16 mouse cellular contexts compared by ENCODE assay signal in the genomic region with DNA sequence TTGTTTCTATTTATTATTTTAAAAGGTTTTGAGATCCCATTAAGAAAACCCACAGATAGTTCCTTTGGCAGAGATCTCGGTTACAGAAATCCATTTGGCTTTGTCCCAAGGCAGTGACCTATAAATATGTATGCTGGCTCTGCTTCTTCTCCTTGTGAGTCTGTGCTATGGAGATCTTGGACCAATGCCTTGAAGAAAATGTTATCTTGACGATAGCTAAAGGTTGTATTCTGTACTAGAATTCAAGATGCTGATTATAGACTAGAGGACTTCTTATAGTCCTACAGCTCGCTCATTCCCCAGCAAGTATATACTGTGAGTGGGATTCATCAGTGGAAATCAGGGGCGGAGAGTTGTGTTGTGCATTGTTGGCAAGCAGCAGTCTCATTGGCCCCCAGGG.
DNase-seq lines count a peak whose midpoint lies in the region; ATAC-seq and TF ChIP-seq lines count a peak whose summit lies in the region.
"Had no signal": no experiment of that assay in that cellular context is flagged by ENCODE, and none has a peak within 500 bp of the region (broad histone marks: within the 10 kb centered on the region; RNA-seq: fewer than 3 reads in every experiment).

No protein-coding gene starts in this region.

- H3K36me3 ChIP-seq in forebrain, postnatal 0 days (ENCODE audit: insufficient read depth), result no peaks in the 10 kb centered on the region
- H3K36me3 ChIP-seq in forebrain, embryonic 11.5 days (ENCODE audit: control insufficient read depth, insufficient read depth, low read length), result no peaks in the 10 kb centered on the region
- H3K36me3 ChIP-seq in stomach, embryonic 16.5 days (ENCODE audit: control insufficient read depth, insufficient read depth, low read length), result no peaks in the 10 kb centered on the region
- no peaks in the 10 kb centered on the region for H3K36me3 ChIP-seq in stomach, postnatal 0 days (ENCODE audit: control insufficient read depth, insufficient read depth, low read length)
- H3K36me3 ChIP-seq: midbrain, embryonic 13.5 days; neural tube, embryonic 13.5 days; stomach, embryonic 15.5 days had no signal

- H3K9me3 ChIP-seq in forebrain, postnatal 0 days (ENCODE audit: low read length), result no peaks in the 10 kb centered on the region
- H3K9me3 ChIP-seq in forebrain, embryonic 11.5 days (ENCODE audit: control insufficient read depth, low read length), result no peaks in the 10 kb centered on the region; the same call in 1 of the 2 replicates
- no peaks in the 10 kb centered on the region for H3K9me3 ChIP-seq in stomach, embryonic 16.5 days (replicated peaks; ENCODE audit: control insufficient read depth, low read length)
- H3K9me3 ChIP-seq in stomach, postnatal 0 days (ENCODE audit: control insufficient read depth, low read length), result no peaks in the 10 kb centered on the region
- H3K9me3 ChIP-seq: midbrain, embryonic 13.5 days; neural tube, embryonic 13.5 days; stomach, embryonic 15.5 days had no signal

- DNase-seq in forebrain, postnatal 0 days, result peak; percentile 55
- no peak for DNase-seq in forebrain, embryonic 11.5 days (ENCODE audit: low spot score)
- DNase-seq in layer of hippocampus, adult 11-12 months (ENCODE audit: low spot score), result peak; percentile 29
- no peak for DNase-seq in layer of hippocampus, postnatal 36 days
- DNase-seq in stomach, postnatal 0 days (ENCODE audit: low spot score), result no peak
- peak; percentile 81 for DNase-seq in telencephalon, adult 2 months (ENCODE audit: low read depth, low spot score)
- no peak for DNase-seq in spleen, postnatal 36 days (ENCODE audit: low spot score in 2 of 2)
- DNase-seq: adrenal gland, postnatal 25 days; heart, postnatal 4 days; kidney, adult 18-20 months; lung, postnatal 14 days had no signal

- no peak overlapping the region for H3K9ac ChIP-seq in forebrain, postnatal 0 days
- no peak overlapping the region for H3K9ac ChIP-seq in forebrain, embryonic 11.5 days (ENCODE audit: low read length)
- H3K9ac ChIP-seq in stomach, embryonic 16.5 days (ENCODE audit: low read length), result no peak overlapping the region
- no peak overlapping the region for H3K9ac ChIP-seq in stomach, postnatal 0 days (ENCODE audit: low read length)
- H3K9ac ChIP-seq: midbrain, embryonic 13.5 days; neural tube, embryonic 13.5 days; stomach, embryonic 15.5 days had no signal

- TF ChIP-seq EP300 in stomach, postnatal 0 days (optimal IDR thresholded peaks at IDR 0.05), result no peak

- H3K4me1 ChIP-seq in forebrain, postnatal 0 days (ENCODE audit: insufficient read depth), result peaks cover 16% of the 10 kb centered on the region
- H3K4me1 ChIP-seq in forebrain, embryonic 11.5 days (replicated peaks; ENCODE audit: control insufficient read depth, insufficient read depth, low read length), result no peaks in the 10 kb centered on the region
- H3K4me1 ChIP-seq in stomach, embryonic 16.5 days (ENCODE audit: control insufficient read depth, insufficient read depth, low read length), result 0 out of 2 replicates have a peak, but pooled peaks cover 14% of the 10 kb centered on the region
- H3K4me1 ChIP-seq in stomach, postnatal 0 days (replicated peaks; ENCODE audit: control insufficient read depth, insufficient read depth), result no peaks in the 10 kb centered on the region
- H3K4me1 ChIP-seq: stomach, embryonic 15.5 days had no signal

- H3K27ac ChIP-seq in forebrain, postnatal 0 days (ENCODE audit: low read depth, low read length), result no peak overlapping the region
- H3K27ac ChIP-seq in forebrain, embryonic 11.5 days (ENCODE audit: low read depth, low read length), result no peak overlapping the region
- peak overlapping the region; percentile 77 for H3K27ac ChIP-seq in stomach, embryonic 16.5 days (ENCODE audit: low read length)
- no peak overlapping the region for H3K27ac ChIP-seq in stomach, postnatal 0 days (replicated peaks)
- H3K27ac ChIP-seq: midbrain, embryonic 13.5 days had no signal

- H3K4me2 ChIP-seq in forebrain, postnatal 0 days (ENCODE audit: low read depth), result no peak overlapping the region
- H3K4me2 ChIP-seq in forebrain, embryonic 11.5 days (ENCODE audit: low read depth, low read length, severe bottlenecking), result no peak overlapping the region
- H3K4me2 ChIP-seq in stomach, embryonic 16.5 days (ENCODE audit: low read depth, low read length), result no peak overlapping the region
- H3K4me2 ChIP-seq in stomach, postnatal 0 days (replicated peaks; ENCODE audit: low read depth), result no peak overlapping the region
- H3K4me2 ChIP-seq: midbrain, embryonic 13.5 days; neural tube, embryonic 13.5 days; stomach, embryonic 15.5 days had no signal

- peak; percentile 66 for ATAC-seq in forebrain, postnatal 0 days
- ATAC-seq in forebrain, embryonic 11.5 days (replicated peaks; ENCODE audit: low FRiP score), result no peak
- ATAC-seq in stomach, embryonic 16.5 days (ENCODE audit: insufficient read depth, low FRiP score), result no peak
- ATAC-seq in stomach, postnatal 0 days (ENCODE audit: low FRiP score, low TSS enrichment), result no peak
- ATAC-seq: midbrain, embryonic 13.5 days; Patski had no signal

- no peak for TF ChIP-seq CTCF in forebrain, postnatal 0 days (IDR thresholded peaks at IDR 0.05; ENCODE audit: low read depth)
- no peak for TF ChIP-seq CTCF in stomach, postnatal 0 days (IDR thresholded peaks at IDR 0.05; ENCODE audit: low read depth)

- no peaks in the 10 kb centered on the region for H3K27me3 ChIP-seq in forebrain, postnatal 0 days (ENCODE audit: insufficient read depth, low read length)
- H3K27me3 ChIP-seq in forebrain, embryonic 11.5 days (ENCODE audit: control insufficient read depth, insufficient read depth, low read length), result no peaks in the 10 kb centered on the region
- no peaks in the 10 kb centered on the region for H3K27me3 ChIP-seq in stomach, embryonic 16.5 days (ENCODE audit: control insufficient read depth, insufficient read depth, low read length)
- H3K27me3 ChIP-seq in stomach, postnatal 0 days (ENCODE audit: control insufficient read depth, insufficient read depth, low read length), result no peaks in the 10 kb centered on the region
- H3K27me3 ChIP-seq: midbrain, embryonic 13.5 days; neural tube, embryonic 13.5 days; Patski; stomach, embryonic 15.5 days had no signal

- no peak overlapping the region for H3K4me3 ChIP-seq in forebrain, postnatal 0 days (ENCODE audit: low read depth, low read length)
- no peak overlapping the region for H3K4me3 ChIP-seq in forebrain, embryonic 11.5 days (ENCODE audit: low read depth, low read length)
- no peak overlapping the region for H3K4me3 ChIP-seq in stomach, embryonic 16.5 days (replicated peaks; ENCODE audit: low read length)
- no peak overlapping the region for H3K4me3 ChIP-seq in stomach, postnatal 0 days (ENCODE audit: low read depth, low read length)
- H3K4me3 ChIP-seq: midbrain, embryonic 13.5 days; neural tube, embryonic 13.5 days; stomach, embryonic 15.5 days had no signal

- 48% methylated on average over 4 of the region's 4 CpGs for WGBS in forebrain, postnatal 0 days
- WGBS in forebrain, embryonic 11.5 days, result 87% methylated on average over 4 of the region's 4 CpGs
- WGBS in stomach, embryonic 16.5 days, result 57% methylated on average over 4 of the region's 4 CpGs
- 45% methylated on average over 4 of the region's 4 CpGs for WGBS in stomach, postnatal 0 days

Comparison
In these comparisons a context has a peak if more than half of its experiments do, and no peak if none do; other contexts are left out.
1. DNase-seq: peak in forebrain, postnatal 0 days (single experiment), layer of hippocampus, adult 11-12 months (single experiment) and telencephalon, adult 2 months (single experiment); none in forebrain, embryonic 11.5 days (single experiment), layer of hippocampus, postnatal 36 days (0 of 2), stomach, postnatal 0 days (single experiment) and spleen, postnatal 36 days (0 of 2).